Mouse (Mus musculus): ENCODE measurements around the gene Gm21663.
"Not testable (repeated sequence)": the region's sequence is repeated elsewhere in the genome, so short reads cannot be mapped to it uniquely, and the experiment has no call there.

Gm21663 gene

GRCm38 (mm10) chr5:25942281-25942680, at the start of gene Gm21663:
Gene Gm21663 (minus strand): TSS chr5:25942381.
- not testable (repeated sequence) for DNase-seq

GRCm38 (mm10) chr5:25988550-25988949, 46.4 kb upstream of the Gm21663 start, which contains the start of gene Gm21698:
Gene Gm21698 (minus strand): TSS chr5:25988650.
- DNase-seq: not testable (repeated sequence)

- not testable (repeated sequence) for DNase-seq
Observed at GRCm38 (mm10) chr5:25972563-25972962, 30.4 kb upstream of the Gm21663 start, which contains the start of gene Gm21680. Gene Gm21680 (minus strand): TSS chr5:25972663.

GRCm38 (mm10) chr5:25957050-25957449, 14.9 kb upstream of the Gm21663 start:
- DNase-seq: not testable (repeated sequence)

GRCm38 (mm10) chr5:25956611-25957010, 14.4 kb upstream of the Gm21663 start:
- not testable (repeated sequence) for DNase-seq

- DNase-seq: not testable (repeated sequence)
Observed at GRCm38 (mm10) chr5:25954317-25954716, 12.1 kb upstream of the Gm21663 start, which contains the start of gene Gm21671. Gene Gm21671 (minus strand): TSS chr5:25954417.

- DNase-seq: not testable (repeated sequence)
Observed at GRCm38 (mm10) chr5:25945391-25945790, 3.2 kb upstream of the Gm21663 start.

- peak; percentile 19 for DNase-seq
Observed at GRCm38 (mm10) chr5:25891321-25891720, 50.9 kb downstream of the Gm21663 start.

GRCm38 (mm10) chr5:25889746-25890382, 52.3 kb downstream of the Gm21663 start:
- DNase-seq: no peak

- DNase-seq: no peak
Observed at GRCm38 (mm10) chr5:25886708-25887107, 55.5 kb downstream of the Gm21663 start.

Measured in lung, postnatal 10 days (tissue).